Mouse (Mus musculus): ENCODE data around the gene Nisch.

GRCm38 (mm10) chr14:31233996-31234591 is 17.3 kb upstream of the Nisch start:
- TF ChIP-seq GATA1 (IDR thresholded peaks at IDR 0.05; ENCODE audit: low read length) (no peak), TAL1 (IDR thresholded peaks at IDR 0.05; ENCODE audit: low read length) (no peak)
